Mouse (Mus musculus): ENCODE results near the gene Itpr3. TPM values are rescaled to one million over a fixed set of nuclear protein-coding genes. Genes with fewer than 3 reads are reported as not detected.
A peak's percentile ranks its signal among the peaks of the same experiment; 100 is the strongest.

The Itpr3 gene
- polyA plus RNA-seq, 1 experiment from 2014 or later, result 1.1 TPM

GRCm38 (mm10) chr17:27042840-27043239 is 14.3 kb upstream of the Itpr3 start:
- 33% methylated on average over 6 of the region's 6 CpGs for WGBS (ENCODE audit: insufficient replicate concordance)
- Histone ChIP-seq H3K4me3 (ENCODE audit: low read depth, low read length) (no peak overlapping the region), H3K4me2 (ENCODE audit: low read depth, low read length) (no peak overlapping the region), H3K9me3 (replicated peaks; ENCODE audit: control insufficient read depth, low read length) (no peaks in the 10 kb centered on the region), H3K27ac (ENCODE audit: low read length) (no peak overlapping the region; the same call in 1 of the 2 replicates), H3K36me3 (ENCODE audit: control insufficient read depth, insufficient read depth) (no peaks in the 10 kb centered on the region), H3K27me3 (ENCODE audit: control insufficient read depth, insufficient read depth, low read depth, low read length) (no peaks in the 10 kb centered on the region), H3K4me1 (ENCODE audit: control insufficient read depth, low read depth, low read length) (no peaks in the 10 kb centered on the region; the same call in 1 of the 2 replicates), H3K9ac (ENCODE audit: low read depth, low read length) (no peak overlapping the region)
- 0 out of 2 replicates have a peak, but pooled peaks have one; percentile 24 for ATAC-seq (ENCODE audit: low read depth)

DNA sequence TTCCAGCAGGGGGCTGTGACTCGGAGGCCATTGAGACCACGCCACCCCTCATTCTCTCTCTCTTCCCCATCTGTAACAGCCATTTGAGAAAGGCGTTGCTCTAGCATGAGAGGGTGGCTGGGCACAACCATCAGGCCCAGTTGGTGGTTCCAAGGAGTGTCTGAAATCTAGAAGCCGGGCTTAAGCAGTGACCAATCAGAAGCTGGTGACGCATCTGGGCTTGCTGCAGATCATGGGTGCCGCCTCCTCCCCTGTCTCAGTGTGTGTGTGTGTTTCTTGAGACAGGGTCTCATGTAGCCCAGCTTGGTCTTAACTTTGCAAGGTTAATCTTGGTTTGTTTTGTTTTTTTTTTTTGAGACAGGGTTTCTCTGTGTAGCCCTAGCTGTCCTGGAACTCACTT is 11.9 kb upstream of the Itpr3 start:
- Histone ChIP-seq H3K4me2 (ENCODE audit: low read depth, low read length) (no peak overlapping the region), H3K4me3 (ENCODE audit: low read depth, low read length) (no peak overlapping the region), H3K36me3 (ENCODE audit: control insufficient read depth, insufficient read depth) (no peaks in the 10 kb centered on the region), H3K9me3 (replicated peaks; ENCODE audit: control insufficient read depth, low read length) (no peaks in the 10 kb centered on the region), H3K27me3 (ENCODE audit: control insufficient read depth, insufficient read depth, low read depth, low read length) (no peaks in the 10 kb centered on the region), H3K4me1 (ENCODE audit: control insufficient read depth, low read depth, low read length) (no peaks in the 10 kb centered on the region; the same call in 1 of the 2 replicates), H3K9ac (ENCODE audit: low read depth, low read length) (no peak overlapping the region), H3K27ac (ENCODE audit: low read length) (no peak overlapping the region)
- WGBS (ENCODE audit: insufficient replicate concordance), result 75% methylated on average over 6 of the region's 6 CpGs
- ATAC-seq (ENCODE audit: low read depth), result no peak

DNA sequence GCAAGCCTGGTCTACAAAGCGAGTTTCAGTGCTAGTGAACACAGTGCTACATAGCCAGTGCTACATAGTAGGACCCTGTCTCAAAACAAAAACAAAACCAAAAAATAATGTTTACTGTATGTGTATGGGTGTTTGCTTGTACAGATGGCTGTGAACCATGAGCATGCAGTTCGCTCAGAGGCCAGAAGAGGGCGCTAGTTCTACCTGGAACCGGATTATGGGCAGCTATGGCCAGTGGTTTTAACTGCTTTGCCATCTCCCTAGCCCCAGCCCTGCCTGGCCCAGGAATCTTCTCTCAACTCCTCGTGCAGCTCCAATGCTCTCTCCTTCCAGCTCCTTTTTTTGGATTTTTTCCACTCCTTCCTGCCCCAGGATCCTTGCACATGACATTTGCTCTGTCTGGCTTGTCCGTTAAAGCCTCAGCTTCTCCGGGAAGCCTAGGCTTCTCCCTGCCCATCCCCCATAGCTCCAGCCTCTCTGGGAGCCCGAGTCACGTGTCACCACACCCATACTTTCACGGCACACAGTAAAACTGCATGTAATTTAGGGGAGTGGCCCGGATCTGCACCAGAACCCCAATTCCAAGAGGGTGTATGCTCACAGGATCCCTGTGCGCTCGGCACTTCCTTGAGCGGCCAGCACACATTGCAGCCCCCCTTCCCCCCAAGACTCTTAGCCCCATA is 9.2 kb upstream of the Itpr3 start:
- Histone ChIP-seq H3K9ac (ENCODE audit: low read depth, low read length) (no peak overlapping the region), H3K4me2 (ENCODE audit: low read depth, low read length) (no peak overlapping the region), H3K36me3 (ENCODE audit: control insufficient read depth, insufficient read depth) (no peaks in the 10 kb centered on the region), H3K4me1 (ENCODE audit: control insufficient read depth, low read depth, low read length) (peaks cover 4% of the 10 kb centered on the region), H3K27me3 (ENCODE audit: control insufficient read depth, insufficient read depth, low read depth, low read length) (no peaks in the 10 kb centered on the region), H3K9me3 (replicated peaks; ENCODE audit: control insufficient read depth, low read length) (no peaks in the 10 kb centered on the region), H3K4me3 (ENCODE audit: low read depth, low read length) (no peak overlapping the region), H3K27ac (ENCODE audit: low read length) (no peak overlapping the region)
- ATAC-seq (ENCODE audit: low read depth), result no peak
- 65% methylated on average over 14 of the region's 14 CpGs for WGBS (ENCODE audit: insufficient replicate concordance)

DNA sequence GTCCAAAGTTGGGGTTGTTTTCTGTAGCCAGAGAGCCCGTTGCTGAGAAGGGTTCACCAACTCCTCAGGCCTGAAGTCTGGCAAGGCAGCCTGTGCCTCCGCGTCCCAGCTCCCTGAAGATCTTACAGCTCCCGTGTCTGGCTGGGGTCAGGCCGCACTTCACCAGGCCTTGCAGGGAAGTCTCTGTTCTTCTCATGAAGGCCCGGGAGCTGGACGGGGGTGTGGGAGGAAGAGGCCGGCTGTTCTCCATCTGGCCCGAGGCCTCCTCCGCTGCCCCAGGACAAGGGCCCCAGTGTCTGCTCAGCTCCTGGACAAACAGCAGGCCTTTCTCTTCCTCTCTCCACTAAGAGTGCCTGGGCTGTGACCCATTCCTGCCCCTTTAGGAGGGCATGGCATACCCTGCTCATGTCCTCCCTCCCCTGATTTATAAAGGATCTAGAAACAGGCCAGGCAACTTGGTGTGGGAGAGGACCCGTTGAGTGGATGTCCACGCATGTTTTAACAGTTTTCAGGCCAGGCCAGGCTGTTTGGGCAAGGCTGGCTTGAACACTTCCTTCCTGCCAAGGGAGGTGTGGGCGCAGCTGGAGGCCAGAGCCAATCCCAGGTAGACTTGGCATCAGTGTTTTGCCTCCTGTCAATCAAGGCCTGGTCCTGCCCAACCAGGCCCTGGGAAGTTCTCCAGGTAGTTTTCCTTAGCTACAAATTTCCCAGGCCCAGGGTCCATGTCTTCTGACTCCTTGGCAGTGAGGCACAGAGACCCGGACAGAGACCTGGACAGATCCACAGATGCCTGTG is 8.5 kb upstream of the Itpr3 start:
- Histone ChIP-seq H3K9me3 (replicated peaks; ENCODE audit: control insufficient read depth, low read length) (no peaks in the 10 kb centered on the region), H3K27me3 (ENCODE audit: control insufficient read depth, insufficient read depth, low read depth, low read length) (no peaks in the 10 kb centered on the region), H3K36me3 (ENCODE audit: control insufficient read depth, insufficient read depth) (no peaks in the 10 kb centered on the region), H3K4me1 (ENCODE audit: control insufficient read depth, low read depth, low read length) (peaks cover 4% of the 10 kb centered on the region), H3K4me2 (ENCODE audit: low read depth, low read length) (no peak overlapping the region), H3K9ac (ENCODE audit: low read depth, low read length) (no peak overlapping the region), H3K4me3 (ENCODE audit: low read depth, low read length) (no peak overlapping the region), H3K27ac (ENCODE audit: low read length) (no peak overlapping the region)
- WGBS (ENCODE audit: insufficient replicate concordance), result 67% methylated on average over 14 of the region's 14 CpGs
- ATAC-seq (ENCODE audit: low read depth), result no peak

DNA sequence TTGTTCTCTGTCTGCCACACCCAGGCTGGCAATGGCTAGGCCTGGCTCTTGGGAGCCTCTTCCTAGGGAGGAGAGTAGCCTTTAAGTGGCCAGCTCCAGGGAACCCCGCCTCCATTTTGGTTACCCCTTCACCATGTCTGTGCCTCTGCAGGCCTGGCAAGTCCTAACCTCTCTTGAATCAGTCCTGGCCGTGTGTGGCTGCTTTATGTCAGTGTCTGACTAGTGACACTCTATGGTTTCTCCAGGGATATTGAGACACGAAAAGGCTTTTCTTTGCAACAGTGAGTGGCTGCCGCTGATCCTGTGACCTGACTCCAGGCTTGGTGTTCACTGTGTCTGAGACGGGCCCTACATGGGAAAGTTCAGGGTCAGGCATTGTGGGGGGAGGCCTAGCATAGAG is 6.3 kb upstream of the Itpr3 start:
- Histone ChIP-seq H3K9me3 (replicated peaks; ENCODE audit: control insufficient read depth, low read length) (no peaks in the 10 kb centered on the region), H3K4me1 (ENCODE audit: control insufficient read depth, low read depth, low read length) (peaks cover 4% of the 10 kb centered on the region), H3K9ac (ENCODE audit: low read depth, low read length) (no peak overlapping the region), H3K27me3 (ENCODE audit: control insufficient read depth, insufficient read depth, low read depth, low read length) (no peaks in the 10 kb centered on the region), H3K4me3 (ENCODE audit: low read depth, low read length) (no peak overlapping the region), H3K27ac (ENCODE audit: low read length) (no peak overlapping the region), H3K4me2 (ENCODE audit: low read depth, low read length) (no peak overlapping the region), H3K36me3 (ENCODE audit: control insufficient read depth, insufficient read depth) (no peaks in the 10 kb centered on the region)
- no peak for ATAC-seq (ENCODE audit: low read depth)
- WGBS (ENCODE audit: insufficient replicate concordance), result 60% methylated on average over 5 of the region's 5 CpGs

DNA sequence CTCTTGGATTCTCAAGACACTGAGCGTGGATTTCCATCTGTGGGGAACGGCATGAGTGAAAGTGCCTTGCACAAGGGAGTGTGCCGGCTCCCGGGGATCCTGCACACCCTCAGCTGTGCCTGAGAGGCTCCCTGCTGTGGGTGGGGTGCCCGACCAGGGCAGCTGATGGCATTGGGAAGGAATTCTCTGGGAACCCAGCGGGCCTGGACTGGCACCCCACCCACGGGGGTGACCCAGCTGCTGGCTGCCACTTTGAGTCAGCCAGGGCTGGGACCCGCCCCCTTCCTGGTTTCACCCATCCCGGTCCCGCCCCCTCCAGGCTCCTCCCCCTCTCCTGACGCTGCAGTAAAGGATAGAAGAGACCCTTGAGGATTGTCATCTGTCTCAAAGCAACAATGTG is 5.6 kb upstream of the Itpr3 start:
- no peaks in the 10 kb centered on the region for H3K27me3 ChIP-seq (ENCODE audit: control insufficient read depth, insufficient read depth, low read depth, low read length)
- 0 out of 2 replicates have a peak, but pooled peaks have one; percentile 36 for ATAC-seq (ENCODE audit: low read depth)
- peaks cover 4% of the 10 kb centered on the region for H3K4me1 ChIP-seq (ENCODE audit: control insufficient read depth, low read depth, low read length)
- H3K36me3 ChIP-seq (ENCODE audit: control insufficient read depth, insufficient read depth), result no peaks in the 10 kb centered on the region
- no peaks in the 10 kb centered on the region for H3K9me3 ChIP-seq (replicated peaks; ENCODE audit: control insufficient read depth, low read length)
- H3K4me2 ChIP-seq (ENCODE audit: low read depth, low read length), result peak overlapping the region; percentile 39
- WGBS (ENCODE audit: insufficient replicate concordance), result 14% methylated on average over 11 of the region's 11 CpGs
- no peak overlapping the region for H3K27ac ChIP-seq (ENCODE audit: low read length)
- peak overlapping the region; percentile 8; the same call in 1 of the 2 replicates for H3K4me3 ChIP-seq (ENCODE audit: low read depth, low read length)
- H3K9ac ChIP-seq (ENCODE audit: low read depth, low read length), result no peak overlapping the region

GRCm38 (mm10) chr17:27056170-27056569 is 934 bp upstream of the Itpr3 start:
- 2% methylated on average over 13 of the region's 13 CpGs for WGBS (ENCODE audit: insufficient replicate concordance)
- ATAC-seq (ENCODE audit: low read depth), result peak; percentile 52

DNA sequence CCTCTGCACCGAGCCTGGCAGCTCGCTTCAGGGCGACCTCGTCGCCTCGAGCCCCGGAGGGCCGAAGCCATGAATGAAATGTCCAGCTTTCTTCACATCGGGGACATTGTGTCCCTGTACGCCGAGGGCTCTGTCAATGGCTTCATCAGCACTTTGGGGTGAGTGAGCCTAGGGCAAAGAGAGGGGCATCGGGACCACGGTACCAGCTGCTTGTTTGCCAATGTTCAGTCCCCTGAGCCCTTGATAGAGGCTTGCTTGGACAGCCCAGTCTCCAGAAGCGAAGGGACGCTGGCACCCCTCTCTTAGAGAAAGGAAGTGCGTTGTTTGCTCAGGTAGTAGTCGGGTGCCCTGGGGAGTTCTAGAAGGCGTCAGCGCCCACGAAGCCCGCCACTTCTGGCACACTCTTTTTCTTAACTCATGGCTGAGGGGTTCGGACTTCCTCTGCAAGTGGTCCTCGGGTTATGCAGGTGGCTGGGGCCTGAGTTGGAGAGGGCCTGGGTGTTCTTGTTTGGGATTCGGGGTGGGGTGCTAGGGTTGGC is 482 bp downstream of the Itpr3 start:
- H3K27ac ChIP-seq (ENCODE audit: low read length), result no peak overlapping the region
- H3K4me2 ChIP-seq (ENCODE audit: low read depth, low read length), result peak overlapping the region; percentile 86
- WGBS (ENCODE audit: insufficient replicate concordance), result 2% methylated on average over 24 of the region's 24 CpGs
- ATAC-seq (ENCODE audit: low read depth), result peak; percentile 49
- H3K9me3 ChIP-seq (replicated peaks; ENCODE audit: control insufficient read depth, low read length), result 0 out of 2 replicates have a peak, but pooled peaks cover 2% of the 10 kb centered on the region
- peaks cover 17% of the 10 kb centered on the region for H3K27me3 ChIP-seq (ENCODE audit: control insufficient read depth, insufficient read depth, low read depth, low read length)
- H3K9ac ChIP-seq (ENCODE audit: low read depth, low read length), result peak overlapping the region; percentile 54
- H3K4me3 ChIP-seq (ENCODE audit: low read depth, low read length), result peak overlapping the region; percentile 62
- H3K4me1 ChIP-seq (ENCODE audit: control insufficient read depth, low read depth, low read length), result peaks cover 3% of the 10 kb centered on the region
- no peaks in the 10 kb centered on the region for H3K36me3 ChIP-seq (ENCODE audit: control insufficient read depth, insufficient read depth)

More at GRCm38 (mm10) chr17:27056170-27056569, 934 bp upstream of the Itpr3 start:
- H3K27me3 ChIP-seq (ENCODE audit: control insufficient read depth, insufficient read depth, low read depth, low read length), result peaks cover 17% of the 10 kb centered on the region
- H3K9me3 ChIP-seq (replicated peaks; ENCODE audit: control insufficient read depth, low read length), result no peaks in the 10 kb centered on the region
- 0 out of 2 replicates have a peak overlapping the region, but pooled peaks have one; percentile 2 for H3K9ac ChIP-seq (ENCODE audit: low read depth, low read length)
- no peaks in the 10 kb centered on the region for H3K36me3 ChIP-seq (ENCODE audit: control insufficient read depth, insufficient read depth)
- peak overlapping the region; percentile 63; the same call in 1 of the 2 replicates for H3K27ac ChIP-seq (ENCODE audit: low read length)
- peak overlapping the region; percentile 62 for H3K4me3 ChIP-seq (ENCODE audit: low read depth, low read length)
- H3K4me2 ChIP-seq (ENCODE audit: low read depth, low read length), result peak overlapping the region; percentile 86
- H3K4me1 ChIP-seq (ENCODE audit: control insufficient read depth, low read depth, low read length), result peaks cover 7% of the 10 kb centered on the region
